Mouse (Mus musculus) hindbrain, postnatal 0 days (tissue): ENCODE results near the gene Prpf6. TPM values are rescaled to one million over a fixed set of nuclear protein-coding genes. Genes with fewer than 3 reads are reported as not detected.

Source experiments
- ATAC-seq: fragments of 200-750 bp; cut with Nextera tagmentation; 2 replicates; pipeline ENCODE4 v1.8.0; 2017; ENCODE audit warnings: mild to moderate bottlenecking, moderate TSS enrichment, moderate library complexity
- DNase-seq: peaks from one replicate; pipeline ENCODE4 v3.0.0-alpha.2; 2015; ENCODE audit warnings: low spot score
- H3K27ac ChIP-seq: fragments of 300-500 bp; sonication (generic); 2 replicates; pipeline ENCODE4 v1.5.1; 2014; ENCODE audit warnings: mild to moderate bottlenecking
- H3K27me3 ChIP-seq: fragments of 300-500 bp; sonication (generic); 2 replicates; pipeline ENCODE4 v1.6.1; 2014; ENCODE audit warnings: low read length, mixed read lengths; ENCODE audit not compliant: insufficient read depth
- H3K36me3 ChIP-seq: fragments of 300-500 bp; sonication (generic); 2 replicates; pipeline ENCODE4 v1.6.1; 2014; ENCODE audit warnings: low read length, mixed read lengths; ENCODE audit not compliant: insufficient read depth
- H3K4me1 ChIP-seq: fragments of 300-500 bp; sonication (generic); 2 replicates; pipeline ENCODE4 v1.6.1; 2014; ENCODE audit warnings: antibody characterized with exemption, low read length, mixed read lengths; ENCODE audit not compliant: insufficient read depth
- H3K4me2 ChIP-seq: fragments of 300-500 bp; sonication (generic); 2 replicates; pipeline ENCODE4 v1.6.1; 2014; ENCODE audit warnings: low read depth, mild to moderate bottlenecking, low read length, moderate library complexity, mixed read lengths
- H3K4me3 ChIP-seq: fragments of 300-500 bp; sonication (generic); 2 replicates; pipeline ENCODE4 v1.5.1; 2014; ENCODE audit warnings: low read length
- H3K9ac ChIP-seq: fragments of 300-500 bp; sonication (generic); replicated peaks from 2 replicates; pipeline ENCODE4 v1.6.1; 2014; ENCODE audit warnings: mild to moderate bottlenecking, low read length, moderate library complexity, mixed read lengths
- H3K9me3 ChIP-seq: fragments of 300-500 bp; sonication (generic); 2 replicates; pipeline ENCODE4 v1.6.1; 2016; ENCODE audit warnings: low read length, mixed read lengths
- CTCF ChIP-seq: IDR thresholded peaks from 2 replicates; pipeline ENCODE4 v1.5.1; 2016; ENCODE audit warnings: antibody characterized with exemption, control low read depth, low read depth
- WGBS: fragments of 180-500 bp; shearing (Covaris S2); extraction: QIAGEN DNeasy Blood & Tissue Kit; methylation state at CpG from one replicate; pipeline ENCODE4 v1.1.7; 2014; 5-methylcytosine and 5-hydroxymethylcytosine counted together
- polyA plus RNA-seq: library from polyadenylated mRNA; unstranded; fragments of >200 nt; fragmentation: Nextera tagmentation; extraction: Ambion mirVana; gene quantifications from 2 replicates; pipeline ENCODE4 v1.2.1, GENCODE M21; 2015
- total RNA-seq: library from RNA; depleted of rRNA; stranded (reverse); fragments of >200 nt; gene quantifications from 2 replicates; pipeline ENCODE4 v1.2.3, GENCODE M21; 2014

Prpf6 gene
- total and polyA plus RNA-seq, 2 experiments from 2014 or later, result 32.3 to 39.8 TPM

GRCm38 (mm10) chr2:181578790-181579618, 12.7 kb upstream of the Prpf6 start:
- no peak for ATAC-seq
- Histone ChIP-seq H3K9ac (no peak overlapping the region; the same call in 1 of the 2 replicates), H3K4me1 (peaks cover 8% of the 10 kb centered on the region), H3K9me3 (no peaks in the 10 kb centered on the region), H3K27me3 (no peaks in the 10 kb centered on the region), H3K4me2 (no peak overlapping the region), H3K36me3 (peaks cover 5% of the 10 kb centered on the region; the same call in 1 of the 2 replicates), H3K4me3 (no peak overlapping the region), H3K27ac (no peak overlapping the region)
- 82% methylated on average over 5 of the region's 5 CpGs for WGBS
- no peak for TF ChIP-seq CTCF
- no peak for DNase-seq

- ATAC-seq (no peak), DNase-seq (no peak)
- TF ChIP-seq CTCF, result no peak
- 100% methylated on average over 1 of the region's 1 CpGs for WGBS
- Histone ChIP-seq H3K27me3 (no peaks in the 10 kb centered on the region), H3K9me3 (no peaks in the 10 kb centered on the region), H3K4me2 (no peak overlapping the region), H3K9ac (no peak overlapping the region), H3K4me1 (peaks cover 8% of the 10 kb centered on the region), H3K27ac (no peak overlapping the region), H3K36me3 (peaks cover 6% of the 10 kb centered on the region), H3K4me3 (no peak overlapping the region)
These were observed 12.0 kb upstream of the Prpf6 start for GRCm38 (mm10) chr2:181579681-181580080.

- Histone ChIP-seq H3K9me3 (no peaks in the 10 kb centered on the region), H3K27ac (peak overlapping the region; percentile 94), H3K9ac (peak overlapping the region; percentile 75; the same call in 1 of the 2 replicates), H3K4me1 (peaks cover 8% of the 10 kb centered on the region), H3K36me3 (peaks cover 12% of the 10 kb centered on the region), H3K4me2 (peak overlapping the region; percentile 96), H3K27me3 (no peaks in the 10 kb centered on the region), H3K4me3 (peak overlapping the region; percentile 77)
- DNase-seq (no peak), ATAC-seq (no peak)
- TF ChIP-seq CTCF, result no peak
- 79% methylated on average over 5 of the region's 5 CpGs for WGBS
These were observed 11.4 kb upstream of the Prpf6 start for GRCm38 (mm10) chr2:181580131-181580772.

GRCm38 (mm10) chr2:181581016-181581401, 10.7 kb upstream of the Prpf6 start:
- peak; percentile 93 for DNase-seq
- TF ChIP-seq CTCF, result peak; percentile 96
- 2% methylated on average over 11 of the region's 11 CpGs for WGBS

GRCm38 (mm10) chr2:181581402-181582120, 10.1 kb upstream of the Prpf6 start:
- no peak for TF ChIP-seq CTCF
- H3K4me1 ChIP-seq, result peaks cover 8% of the 10 kb centered on the region
- no peaks in the 10 kb centered on the region for H3K9me3 ChIP-seq
- peak overlapping the region; percentile 96 for H3K4me2 ChIP-seq
- peak overlapping the region; percentile 77 for H3K4me3 ChIP-seq
- H3K27me3 ChIP-seq, result no peaks in the 10 kb centered on the region
- peak overlapping the region; percentile 75 for H3K9ac ChIP-seq
- peak overlapping the region; percentile 94 for H3K27ac ChIP-seq
- ATAC-seq, result peak; percentile 78
- H3K36me3 ChIP-seq, result peaks cover 25% of the 10 kb centered on the region
- peak; percentile 87 for DNase-seq
- under 1% methylated on average over 49 of the region's 49 CpGs for WGBS

More at GRCm38 (mm10) chr2:181581016-181581401, 10.7 kb upstream of the Prpf6 start:
- Histone ChIP-seq H3K36me3 (peaks cover 20% of the 10 kb centered on the region), H3K27ac (peak overlapping the region; percentile 94), H3K4me3 (peak overlapping the region; percentile 77), H3K27me3 (no peaks in the 10 kb centered on the region), H3K9ac (peak overlapping the region; percentile 75), H3K9me3 (no peaks in the 10 kb centered on the region), H3K4me2 (peak overlapping the region; percentile 96), H3K4me1 (peaks cover 8% of the 10 kb centered on the region)
- peak; percentile 83 for ATAC-seq

- Histone ChIP-seq H3K27me3 (no peaks in the 10 kb centered on the region), H3K27ac (peak overlapping the region; percentile 20; the same call in 1 of the 2 replicates), H3K36me3 (peaks cover 32% of the 10 kb centered on the region), H3K9me3 (no peaks in the 10 kb centered on the region), H3K4me2 (peak overlapping the region; percentile 96), H3K9ac (no peak overlapping the region; the same call in 1 of the 2 replicates), H3K4me1 (peaks cover 6% of the 10 kb centered on the region), H3K4me3 (no peak overlapping the region)
- ATAC-seq, result no peak
- DNase-seq, result no peak
- WGBS, result 86% methylated on average over 2 of the region's 2 CpGs
- no peak for TF ChIP-seq CTCF
These were observed 9.3 kb upstream of the Prpf6 start for GRCm38 (mm10) chr2:181582358-181582757.
